Mouse (Mus musculus) megakaryocyte-erythroid progenitor cell, adult 5-6 weeks (primary cell): ENCODE data around the gene Ect2. TPM values are rescaled to one million over a fixed set of nuclear protein-coding genes. Genes with fewer than 3 reads are reported as not detected.

ENCODE experiments used
- ATAC-seq: replicated peaks from 2 replicates; pipeline ENCODE4 v1.8.0; 2016; ENCODE audit warnings: mild to moderate bottlenecking, inconsistent platforms; ENCODE audit not compliant: severe bottlenecking, poor library complexity, low FRiP score, low TSS enrichment
- total RNA-seq, 2 experiments: library from RNA; stranded (forward) in 1 of 2; stranded (reverse) in 1 of 2; fragments of 200-1000, 215-1000 nt in 1 of 2; fragments of >200 nt in 1 of 2; fragmentation: Nextera tagmentation in 1 of 2; gene quantifications; 2 replicates each; pipeline ENCODE4 v1.2.3; 2014 to 2017

The Ect2 gene
- total RNA-seq (2014; fragmentation: Nextera tagmentation) (40.0 and 42.6 TPM in 2 replicates), total RNA-seq (2017) (39.2 and 42.0 TPM in 2 replicates)

DNA sequence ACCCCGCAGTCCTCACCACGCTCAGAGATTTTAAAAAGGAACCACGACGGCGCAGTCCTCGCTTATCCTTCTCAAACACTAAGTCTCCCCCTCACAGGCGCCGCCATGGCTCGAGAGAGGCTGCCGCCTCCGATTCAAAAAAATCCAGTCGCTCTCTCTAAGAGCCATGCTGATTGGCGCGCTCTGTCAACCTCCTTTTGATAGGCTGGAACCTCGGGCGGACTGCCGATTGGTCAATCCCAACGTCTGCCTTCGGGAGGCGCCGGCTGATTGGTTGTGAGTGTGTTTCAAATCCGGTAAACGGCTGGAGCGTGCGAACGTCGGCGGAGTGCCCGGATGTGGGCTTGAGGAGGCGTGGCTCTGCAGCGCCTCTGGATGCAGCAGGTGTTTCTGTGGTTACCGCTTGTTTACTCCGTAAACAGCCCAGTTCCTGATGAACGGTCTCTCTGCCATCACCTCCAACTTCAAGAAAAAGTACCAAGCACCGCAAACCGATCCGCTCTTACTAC, at the start of gene Ect2:
Gene Ect2, minus strand, starts transcription at position 178 of the 509 bp plus-strand sequence.
- ATAC-seq = peak; percentile 98

DNA sequence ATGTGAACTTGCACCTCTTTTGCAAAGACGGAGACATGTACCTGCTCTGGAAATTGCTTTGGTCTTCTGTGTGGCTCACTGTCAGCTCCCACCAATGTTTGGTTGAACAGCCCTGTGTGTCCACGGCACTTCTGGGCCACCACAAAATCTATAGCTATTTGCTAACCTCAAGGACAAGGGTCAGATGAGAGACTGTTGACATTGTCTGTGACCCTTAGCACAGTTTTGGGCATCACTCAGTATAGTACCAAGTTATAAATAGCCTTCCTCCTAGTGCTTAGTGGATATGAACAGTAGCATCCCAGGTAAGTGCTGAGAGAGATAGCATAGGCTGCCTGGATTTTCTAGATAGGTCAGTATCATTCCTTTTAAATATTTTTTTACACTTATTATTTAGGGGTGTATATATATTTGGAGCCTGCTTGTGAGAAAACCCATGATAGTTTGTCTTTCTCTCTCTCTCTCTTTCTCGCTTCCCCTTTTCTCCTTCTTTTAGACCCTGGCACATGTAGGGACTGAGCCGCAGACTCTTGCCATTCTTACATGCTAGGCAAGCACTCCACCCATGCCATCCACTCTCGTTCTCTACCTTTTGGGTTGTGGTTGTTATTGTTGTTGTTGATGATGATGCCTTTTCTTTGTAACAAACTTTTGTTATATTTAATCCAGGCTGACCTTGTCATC, 48.2 kb upstream of the Ect2 start:
- ATAC-seq = no peak

- ATAC-seq = no peak
Measured at GRCm38 (mm10) chr3:27199120-27199519, 45.4 kb upstream of the Ect2 start.

DNA sequence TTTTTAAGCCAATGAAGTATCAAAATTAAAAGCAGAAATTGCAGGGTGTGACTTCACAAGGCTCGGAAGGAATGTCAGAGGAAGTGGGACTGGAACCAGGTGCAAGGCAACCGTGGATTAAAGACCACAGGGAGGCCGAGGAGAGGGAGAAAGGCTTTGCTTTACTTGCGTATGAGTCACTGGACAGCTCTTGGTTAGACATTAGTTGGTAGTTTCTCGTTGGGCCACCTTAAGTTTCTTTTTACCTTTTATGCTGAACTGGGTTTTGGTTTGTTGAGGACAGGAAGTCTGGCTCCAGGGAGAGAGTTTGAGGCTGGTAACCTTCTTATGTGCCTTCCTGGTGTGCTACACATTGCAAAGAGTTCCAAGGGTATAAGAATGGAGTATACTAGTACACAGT, 44.1 kb upstream of the Ect2 start:
- ATAC-seq = no peak

DNA sequence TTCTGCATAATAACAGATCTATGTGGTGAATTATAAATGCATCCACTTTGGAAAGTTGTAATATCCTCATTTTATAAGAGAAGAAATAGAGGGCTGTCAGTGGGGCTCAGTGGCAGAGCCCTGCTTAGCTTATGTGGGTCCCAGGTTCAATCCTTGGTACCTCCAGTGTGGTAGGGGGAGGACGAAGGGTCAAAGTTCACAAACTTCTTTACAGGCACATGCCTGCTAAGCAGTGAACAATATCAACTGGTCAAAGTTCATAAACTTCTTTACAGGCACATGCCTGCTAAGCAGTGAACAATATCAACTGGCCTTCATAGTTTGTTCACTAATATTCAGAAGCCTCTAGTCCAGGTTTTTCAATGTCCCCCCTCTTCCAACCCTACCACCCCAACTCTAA, 42.9 kb upstream of the Ect2 start:
- ATAC-seq = no peak

- ATAC-seq = no peak
Measured at GRCm38 (mm10) chr3:27195573-27196227, 42.0 kb upstream of the Ect2 start.

DNA sequence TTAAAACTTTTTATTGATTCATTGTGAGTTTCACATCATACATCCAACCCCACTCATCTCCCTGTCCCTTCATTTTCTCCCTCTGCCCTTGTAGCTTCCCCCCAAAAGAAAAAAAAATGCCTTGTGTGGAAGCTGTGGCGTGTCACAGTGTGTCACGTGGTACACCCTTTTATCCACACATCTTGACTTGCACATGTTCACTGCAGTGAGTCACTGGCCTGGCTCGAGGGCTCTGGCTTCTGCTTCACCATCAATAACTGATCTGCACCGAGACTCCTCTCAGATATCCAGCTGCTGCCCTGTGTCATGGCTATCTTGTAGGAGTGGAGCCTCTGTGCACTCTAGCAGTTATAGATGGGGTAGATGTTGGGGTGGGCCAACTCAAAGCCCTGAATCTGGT, 41.5 kb upstream of the Ect2 start:
- ATAC-seq = peak; percentile 46

- ATAC-seq = peak; percentile 86
Measured at GRCm38 (mm10) chr3:27193844-27194317, 40.2 kb upstream of the Ect2 start.

- ATAC-seq = no peak
Measured at GRCm38 (mm10) chr3:27191856-27192255, 38.2 kb upstream of the Ect2 start.

DNA sequence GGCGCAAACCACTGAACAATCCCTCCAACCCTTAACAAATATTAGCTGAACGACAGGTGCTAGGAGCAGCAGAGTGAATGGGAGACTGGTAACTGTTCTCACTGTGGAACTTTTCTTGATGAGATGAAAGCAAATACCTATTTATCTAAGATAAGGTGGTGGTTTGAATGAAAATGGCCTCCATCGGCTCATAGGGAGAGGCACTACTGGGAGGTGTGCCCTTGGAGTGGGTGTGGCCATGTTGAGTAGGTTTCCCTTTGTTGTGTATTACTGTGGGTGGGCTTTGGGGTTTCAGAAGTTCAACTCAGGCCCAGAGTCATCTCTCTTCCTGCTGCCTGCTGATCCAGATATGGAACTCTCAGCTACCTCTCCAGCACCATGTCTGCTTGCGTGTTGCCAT, 37.2 kb upstream of the Ect2 start:
- no peak for ATAC-seq

DNA sequence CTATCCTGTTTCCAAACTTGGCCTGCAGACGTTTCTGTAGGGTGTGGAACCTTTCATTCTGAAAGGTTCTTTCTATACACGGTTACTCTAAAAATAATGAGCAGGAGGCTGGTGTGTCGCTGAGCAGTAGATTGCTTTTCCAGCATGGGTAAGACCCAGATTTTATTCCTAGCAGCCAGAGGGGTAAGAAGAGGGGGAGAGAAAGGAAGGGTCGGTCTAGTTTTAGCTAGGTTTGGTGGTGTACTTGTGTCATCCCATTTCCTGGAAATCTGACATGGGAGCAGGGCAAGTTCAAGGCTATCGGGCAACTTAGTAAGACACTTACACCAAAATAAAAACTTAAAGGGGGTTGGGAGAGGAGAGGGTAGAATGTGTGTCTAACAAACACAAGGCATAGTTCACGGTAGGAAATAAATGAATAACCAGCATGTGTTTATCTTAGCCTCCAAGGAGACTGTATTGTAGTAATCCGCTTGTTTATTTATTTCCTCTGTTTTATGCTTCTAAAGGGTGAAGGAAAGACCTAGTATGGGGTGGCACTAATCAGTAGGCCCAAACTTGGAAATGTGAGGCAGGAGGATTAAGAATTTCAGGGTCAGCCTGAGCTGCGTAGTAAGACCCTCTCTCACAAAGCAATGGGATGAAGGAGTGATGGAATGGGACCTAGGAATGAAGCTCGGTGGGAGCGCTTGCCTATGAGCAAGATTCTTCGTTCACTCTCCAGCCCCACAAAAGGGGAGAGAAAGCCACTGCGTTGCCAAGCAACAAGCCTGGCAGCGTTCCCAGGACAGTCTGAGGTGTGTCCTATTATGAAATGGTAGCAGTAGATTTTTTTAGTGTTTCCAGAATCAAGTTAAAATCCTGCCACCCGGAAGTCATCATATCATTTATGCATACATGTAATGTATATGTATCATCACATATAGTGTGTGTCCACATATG, 35.9 kb upstream of the Ect2 start:
- ATAC-seq = 0 out of 2 replicates have a peak, but pooled peaks have one; percentile 33

DNA sequence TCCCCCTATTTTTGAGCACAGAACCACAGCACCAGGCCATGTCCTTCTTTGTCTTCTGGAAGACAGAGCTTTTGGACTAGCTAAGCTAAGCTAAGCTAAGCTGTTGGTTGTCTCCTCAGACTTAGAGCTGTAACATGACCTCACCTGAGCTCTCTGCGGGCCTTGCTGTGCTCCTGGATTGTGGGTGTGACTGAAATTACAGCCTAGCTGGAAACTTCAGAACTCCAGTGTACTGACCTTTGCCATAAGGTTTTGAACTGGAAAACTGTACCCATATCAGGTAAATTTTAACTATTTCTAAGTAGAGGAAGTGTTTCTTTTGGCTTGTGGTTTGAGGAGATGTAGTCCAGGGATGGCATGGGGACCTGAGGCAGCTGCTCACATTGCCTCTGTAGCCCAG, 34.7 kb upstream of the Ect2 start:
- no peak for ATAC-seq

- ATAC-seq = peak; percentile 65
Measured at GRCm38 (mm10) chr3:27183601-27184175, 30.0 kb upstream of the Ect2 start.

GRCm38 (mm10) chr3:27182733-27183600, 29.3 kb upstream of the Ect2 start, which contains the start of gene Nceh1:
Gene Nceh1 (plus strand): TSS chr3:27182965.
- peak; percentile 97 for ATAC-seq

DNA sequence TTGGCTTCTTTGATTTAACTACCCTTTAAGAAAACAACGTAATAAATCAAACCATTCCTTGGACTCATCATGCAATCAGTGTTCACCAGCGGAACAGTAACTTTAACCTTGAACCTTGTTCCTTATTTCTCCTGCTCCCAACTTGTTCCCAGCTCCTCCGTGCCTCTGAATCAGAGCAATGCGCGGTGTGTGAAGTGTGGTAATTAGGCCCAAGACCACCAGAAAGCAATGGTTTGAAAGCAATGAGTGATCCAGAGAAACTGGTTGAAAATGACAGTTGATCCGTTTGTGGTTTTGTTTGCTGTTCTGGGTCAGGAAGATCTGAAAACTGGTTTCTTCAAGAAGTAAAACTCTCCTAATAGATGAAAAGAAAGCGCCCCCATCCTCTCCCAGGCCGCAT, 26.0 kb upstream of the Ect2 start:
- ATAC-seq = no peak

- no peak for ATAC-seq
Measured at GRCm38 (mm10) chr3:27170257-27170656, 16.6 kb upstream of the Ect2 start.

DNA sequence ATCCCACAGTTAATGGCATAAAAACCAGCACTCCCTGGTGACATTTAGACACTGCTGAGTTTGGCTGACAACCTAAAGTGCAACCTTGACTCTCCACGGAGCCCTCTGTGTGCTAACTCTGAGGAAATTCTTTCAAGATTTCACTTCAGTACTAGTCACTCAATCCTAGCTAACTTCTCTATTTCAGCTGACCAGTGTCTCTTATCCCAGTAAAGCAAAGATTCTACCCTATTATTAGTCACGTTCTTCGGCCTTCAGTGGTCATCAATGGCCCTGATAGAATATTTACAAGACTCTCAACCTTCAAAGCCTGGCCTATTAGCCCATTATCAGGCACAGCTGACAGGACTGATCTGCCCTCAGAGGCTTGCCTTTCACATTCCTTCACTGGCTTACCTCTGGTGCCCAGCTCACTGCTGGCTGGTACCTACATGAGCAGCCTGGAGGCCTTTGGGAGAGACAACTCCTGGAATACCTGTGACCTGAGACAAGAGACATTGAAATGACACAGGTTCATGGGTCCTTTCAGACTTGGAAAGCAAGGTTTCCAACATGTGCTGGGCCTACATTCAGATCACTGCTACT, 11.9 kb upstream of the Ect2 start:
- ATAC-seq = no peak

- peak; percentile 50 for ATAC-seq
Measured at GRCm38 (mm10) chr3:27162410-27162804, 8.7 kb upstream of the Ect2 start.
